Mouse (Mus musculus): ENCODE results near the gene Msx2. TPM values are rescaled to one million over a fixed set of nuclear protein-coding genes. Genes with fewer than 3 reads are reported as not detected.
A peak's percentile ranks its signal among the peaks of the same experiment; 100 is the strongest.

Msx2 gene
- polyA plus RNA-seq, 1 experiment from 2014 or later: 1.2 TPM

GRCm38 (mm10) chr13:53501561-53502253 lies 28.8 kb upstream of the Msx2 start:
- Histone ChIP-seq H3K9ac (ENCODE audit: low read depth, low read length) (no peak overlapping the region), H3K9me3 (ENCODE audit: control insufficient read depth, low read length) (no peaks in the 10 kb centered on the region), H3K27me3 (ENCODE audit: control insufficient read depth, insufficient read depth, low read length) (peaks cover 2% of the 10 kb centered on the region; the same call in 1 of the 2 replicates), H3K36me3 (ENCODE audit: control insufficient read depth, insufficient read depth, low read length) (no peaks in the 10 kb centered on the region), H3K4me2 (replicated peaks; ENCODE audit: low read depth, low read length) (no peak overlapping the region), H3K4me1 (ENCODE audit: control insufficient read depth, insufficient read depth, low read length) (no peaks in the 10 kb centered on the region), H3K4me3 (ENCODE audit: low read length) (no peak overlapping the region), H3K27ac (ENCODE audit: low read depth, low read length) (no peak overlapping the region)
- ATAC-seq (ENCODE audit: low FRiP score, low TSS enrichment): no peak
- WGBS: 19% methylated on average over 10 of the region's 10 CpGs

GRCm38 (mm10) chr13:53501057-53501456 lies 28.2 kb upstream of the Msx2 start:
- peaks cover 2% of the 10 kb centered on the region; the same call in 1 of the 2 replicates for H3K27me3 ChIP-seq (ENCODE audit: control insufficient read depth, insufficient read depth, low read length)
- no peak overlapping the region for H3K27ac ChIP-seq (ENCODE audit: low read depth, low read length)
- H3K9ac ChIP-seq (ENCODE audit: low read depth, low read length): no peak overlapping the region
- no peak overlapping the region for H3K4me3 ChIP-seq (ENCODE audit: low read length)
- H3K36me3 ChIP-seq (ENCODE audit: control insufficient read depth, insufficient read depth, low read length): no peaks in the 10 kb centered on the region
- WGBS: 35% methylated on average over 3 of the region's 3 CpGs
- no peaks in the 10 kb centered on the region for H3K4me1 ChIP-seq (ENCODE audit: control insufficient read depth, insufficient read depth, low read length)
- H3K4me2 ChIP-seq (replicated peaks; ENCODE audit: low read depth, low read length): no peak overlapping the region
- ATAC-seq (ENCODE audit: low FRiP score, low TSS enrichment): no peak
- H3K9me3 ChIP-seq (ENCODE audit: control insufficient read depth, low read length): no peaks in the 10 kb centered on the region

DNA sequence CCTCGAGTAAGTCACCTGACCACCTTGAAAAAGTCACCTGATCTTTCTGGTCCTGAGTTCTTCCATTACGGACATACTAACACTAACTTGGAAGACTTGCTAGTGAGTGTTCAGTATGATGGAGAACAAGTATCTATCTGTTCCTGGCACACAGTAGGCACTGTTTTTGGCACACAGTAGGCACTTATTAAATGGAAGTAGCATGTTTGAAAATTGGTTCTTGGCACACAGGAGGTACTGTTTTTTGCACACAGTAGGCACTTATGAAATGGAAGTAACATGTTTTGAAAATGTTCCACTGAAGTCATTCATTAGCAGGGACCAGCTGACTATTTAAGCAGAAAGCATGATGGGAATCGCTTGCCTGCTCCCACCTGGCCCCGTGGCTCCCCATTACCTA lies 13.6 kb upstream of the Msx2 start:
- no peak overlapping the region for H3K4me2 ChIP-seq (replicated peaks; ENCODE audit: low read depth, low read length)
- H3K4me1 ChIP-seq (ENCODE audit: control insufficient read depth, insufficient read depth, low read length): no peaks in the 10 kb centered on the region
- 74% methylated on average over 4 of the region's 4 CpGs for WGBS
- no peak overlapping the region for H3K9ac ChIP-seq (ENCODE audit: low read depth, low read length)
- H3K27ac ChIP-seq (ENCODE audit: low read depth, low read length): no peak overlapping the region
- no peaks in the 10 kb centered on the region for H3K9me3 ChIP-seq (ENCODE audit: control insufficient read depth, low read length)
- H3K4me3 ChIP-seq (ENCODE audit: low read length): no peak overlapping the region
- no peaks in the 10 kb centered on the region for H3K36me3 ChIP-seq (ENCODE audit: control insufficient read depth, insufficient read depth, low read length)
- H3K27me3 ChIP-seq (ENCODE audit: control insufficient read depth, insufficient read depth, low read length): no peaks in the 10 kb centered on the region
- no peak for ATAC-seq (ENCODE audit: low FRiP score, low TSS enrichment)

DNA sequence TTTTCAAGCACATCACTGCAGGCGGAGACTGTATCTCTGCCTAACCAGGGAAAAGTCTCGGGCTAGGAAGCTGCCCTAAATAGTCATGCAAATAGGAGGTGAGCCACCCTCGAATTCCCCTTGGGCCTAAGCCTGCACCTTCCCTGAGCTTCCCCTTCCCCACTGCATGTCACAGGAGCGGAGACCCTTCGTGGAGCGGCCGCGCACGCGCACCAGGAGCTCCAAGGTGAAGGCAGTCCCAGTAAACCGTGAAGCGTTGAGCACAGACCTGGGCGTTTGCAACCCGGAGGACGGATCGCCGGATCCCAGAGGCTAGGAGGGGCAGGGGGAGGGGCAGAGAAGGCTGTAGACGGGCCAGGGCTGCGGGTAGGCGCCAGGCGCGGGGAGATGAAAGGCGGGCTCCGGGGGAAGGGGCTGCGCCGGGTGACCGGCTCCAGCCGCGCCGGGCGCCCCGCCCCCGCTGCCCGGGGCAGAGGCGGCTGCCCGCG lies 2.9 kb upstream of the Msx2 start:
- H3K4me2 ChIP-seq (replicated peaks; ENCODE audit: low read depth, low read length): peak overlapping the region; percentile 76
- H3K4me3 ChIP-seq (ENCODE audit: low read length): peak overlapping the region; percentile 45
- peaks cover 65% of the 10 kb centered on the region for H3K27me3 ChIP-seq (ENCODE audit: control insufficient read depth, insufficient read depth, low read length)
- peak overlapping the region; percentile 48; the same call in 1 of the 2 replicates for H3K9ac ChIP-seq (ENCODE audit: low read depth, low read length)
- ATAC-seq (ENCODE audit: low FRiP score, low TSS enrichment): peak; percentile 91
- H3K9me3 ChIP-seq (ENCODE audit: control insufficient read depth, low read length): no peaks in the 10 kb centered on the region
- no peak overlapping the region for H3K27ac ChIP-seq (ENCODE audit: low read depth, low read length)
- under 1% methylated on average over 37 of the region's 37 CpGs for WGBS
- H3K36me3 ChIP-seq (ENCODE audit: control insufficient read depth, insufficient read depth, low read length): no peaks in the 10 kb centered on the region
- H3K4me1 ChIP-seq (ENCODE audit: control insufficient read depth, insufficient read depth, low read length): peaks cover 12% of the 10 kb centered on the region; the same call in 1 of the 2 replicates

DNA sequence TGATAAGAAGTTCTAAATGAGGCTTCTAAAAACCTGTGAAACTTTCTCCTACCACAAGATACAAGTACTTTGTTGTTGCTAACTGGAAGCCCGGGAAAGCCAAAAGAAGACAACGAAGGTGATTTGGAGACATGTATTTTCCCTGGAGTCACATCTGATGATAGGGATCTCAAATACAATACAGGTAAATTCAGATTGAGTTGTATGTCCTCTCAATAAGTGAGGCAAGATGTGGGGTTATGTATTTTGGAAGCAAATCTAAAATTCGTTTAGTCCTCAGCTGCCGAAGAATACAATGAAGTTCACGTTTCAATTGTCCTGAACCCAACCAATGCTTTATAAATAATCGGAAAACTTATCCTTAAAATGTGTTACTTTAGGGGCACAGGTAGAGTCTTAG lies 1.6 kb upstream of the Msx2 start:
- Histone ChIP-seq H3K4me3 (ENCODE audit: low read length) (no peak overlapping the region), H3K36me3 (ENCODE audit: control insufficient read depth, insufficient read depth, low read length) (no peaks in the 10 kb centered on the region), H3K4me1 (ENCODE audit: control insufficient read depth, insufficient read depth, low read length) (peaks cover 12% of the 10 kb centered on the region; the same call in 1 of the 2 replicates), H3K27me3 (ENCODE audit: control insufficient read depth, insufficient read depth, low read length) (peaks cover 76% of the 10 kb centered on the region), H3K27ac (ENCODE audit: low read depth, low read length) (no peak overlapping the region), H3K9me3 (ENCODE audit: control insufficient read depth, low read length) (no peaks in the 10 kb centered on the region), H3K9ac (ENCODE audit: low read depth, low read length) (no peak overlapping the region), H3K4me2 (replicated peaks; ENCODE audit: low read depth, low read length) (no peak overlapping the region)
- WGBS: 15% methylated on average over 6 of the region's 6 CpGs
- ATAC-seq (ENCODE audit: low FRiP score, low TSS enrichment): no peak

DNA sequence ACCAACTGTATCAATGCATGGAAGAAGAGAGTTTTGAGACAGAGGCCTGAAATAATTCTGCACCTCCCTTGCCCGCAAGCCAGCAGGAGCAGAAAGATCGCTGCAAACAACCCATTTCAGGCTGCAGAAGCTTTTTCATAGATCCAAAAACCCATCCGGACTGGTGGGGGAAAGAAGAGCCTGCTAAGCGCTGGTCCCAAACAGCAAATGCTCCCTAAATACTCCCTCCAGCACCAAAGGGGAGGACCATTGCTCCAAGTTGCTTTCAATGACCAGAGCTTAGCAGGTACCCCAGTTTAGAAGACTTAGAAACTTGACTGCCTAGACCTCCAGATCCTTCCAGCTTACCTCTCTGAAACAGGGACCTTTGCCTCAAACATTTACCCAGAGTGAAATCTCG lies 1.1 kb upstream of the Msx2 start:
- H3K27me3 ChIP-seq (ENCODE audit: control insufficient read depth, insufficient read depth, low read length): peaks cover 81% of the 10 kb centered on the region
- H3K9me3 ChIP-seq (ENCODE audit: control insufficient read depth, low read length): no peaks in the 10 kb centered on the region
- peaks cover 12% of the 10 kb centered on the region; the same call in 1 of the 2 replicates for H3K4me1 ChIP-seq (ENCODE audit: control insufficient read depth, insufficient read depth, low read length)
- no peak overlapping the region for H3K4me2 ChIP-seq (replicated peaks; ENCODE audit: low read depth, low read length)
- no peak overlapping the region for H3K27ac ChIP-seq (ENCODE audit: low read depth, low read length)
- no peak for ATAC-seq (ENCODE audit: low FRiP score, low TSS enrichment)
- no peak overlapping the region for H3K4me3 ChIP-seq (ENCODE audit: low read length)
- no peak overlapping the region for H3K9ac ChIP-seq (ENCODE audit: low read depth, low read length)
- 20% methylated on average over 5 of the region's 5 CpGs for WGBS
- no peaks in the 10 kb centered on the region for H3K36me3 ChIP-seq (ENCODE audit: control insufficient read depth, insufficient read depth, low read length)

GRCm38 (mm10) chr13:53473291-53473690 lies 417 bp upstream of the Msx2 start:
- no peak for ATAC-seq (ENCODE audit: low FRiP score, low TSS enrichment)
- WGBS: 22% methylated on average over 4 of the region's 4 CpGs
- Histone ChIP-seq H3K27me3 (ENCODE audit: control insufficient read depth, insufficient read depth, low read length) (peaks cover 87% of the 10 kb centered on the region), H3K4me3 (ENCODE audit: low read length) (no peak overlapping the region), H3K4me1 (ENCODE audit: control insufficient read depth, insufficient read depth, low read length) (peaks cover 12% of the 10 kb centered on the region; the same call in 1 of the 2 replicates), H3K36me3 (ENCODE audit: control insufficient read depth, insufficient read depth, low read length) (no peaks in the 10 kb centered on the region), H3K9ac (ENCODE audit: low read depth, low read length) (no peak overlapping the region), H3K9me3 (ENCODE audit: control insufficient read depth, low read length) (no peaks in the 10 kb centered on the region), H3K27ac (ENCODE audit: low read depth, low read length) (no peak overlapping the region), H3K4me2 (replicated peaks; ENCODE audit: low read depth, low read length) (no peak overlapping the region)

- H3K4me3 ChIP-seq (ENCODE audit: low read length): peak overlapping the region; percentile 37
- H3K27me3 ChIP-seq (ENCODE audit: control insufficient read depth, insufficient read depth, low read length): peaks cover 93% of the 10 kb centered on the region
- under 1% methylated on average over 48 of the region's 50 CpGs for WGBS
- no peaks in the 10 kb centered on the region for H3K36me3 ChIP-seq (ENCODE audit: control insufficient read depth, insufficient read depth, low read length)
- H3K4me2 ChIP-seq (replicated peaks; ENCODE audit: low read depth, low read length): peak overlapping the region; percentile 77
- H3K4me1 ChIP-seq (ENCODE audit: control insufficient read depth, insufficient read depth, low read length): peaks cover 12% of the 10 kb centered on the region; the same call in 1 of the 2 replicates
- no peak; the same call in 1 of the 2 replicates for ATAC-seq (ENCODE audit: low FRiP score, low TSS enrichment)
- no peak overlapping the region for H3K27ac ChIP-seq (ENCODE audit: low read depth, low read length)
- peak overlapping the region; percentile 44; the same call in 1 of the 2 replicates for H3K9ac ChIP-seq (ENCODE audit: low read depth, low read length)
- H3K9me3 ChIP-seq (ENCODE audit: control insufficient read depth, low read length): no peaks in the 10 kb centered on the region
Observed at GRCm38 (mm10) chr13:53471926-53472613, 804 bp downstream of the Msx2 start.

DNA sequence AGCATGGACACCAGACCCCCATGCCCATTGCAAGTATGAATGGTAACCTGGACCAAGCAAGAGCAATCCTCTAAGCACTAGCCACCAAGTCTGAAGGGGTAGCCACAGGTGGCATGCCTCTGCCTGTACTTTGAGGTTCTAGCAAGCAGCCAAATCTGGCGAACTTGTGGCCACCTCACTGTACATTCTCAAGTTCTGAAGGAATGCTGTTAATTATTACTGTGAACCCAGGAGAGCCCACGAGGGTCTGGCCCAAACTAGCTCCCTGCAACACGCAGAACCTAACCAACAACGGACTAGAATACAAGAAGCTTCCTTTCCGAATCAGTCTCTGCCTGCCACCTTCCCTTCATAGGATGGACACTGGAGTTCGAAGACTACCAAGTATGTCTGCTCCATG lies 1.5 kb downstream of the Msx2 start:
- no peak for ATAC-seq (ENCODE audit: low FRiP score, low TSS enrichment)
- H3K9me3 ChIP-seq (ENCODE audit: control insufficient read depth, low read length): no peaks in the 10 kb centered on the region
- H3K27ac ChIP-seq (ENCODE audit: low read depth, low read length): no peak overlapping the region
- H3K4me2 ChIP-seq (replicated peaks; ENCODE audit: low read depth, low read length): no peak overlapping the region
- peak overlapping the region; percentile 37 for H3K4me3 ChIP-seq (ENCODE audit: low read length)
- no peak overlapping the region for H3K9ac ChIP-seq (ENCODE audit: low read depth, low read length)
- WGBS: 9% methylated on average over 6 of the region's 6 CpGs
- H3K36me3 ChIP-seq (ENCODE audit: control insufficient read depth, insufficient read depth, low read length): no peaks in the 10 kb centered on the region
- peaks cover 12% of the 10 kb centered on the region; the same call in 1 of the 2 replicates for H3K4me1 ChIP-seq (ENCODE audit: control insufficient read depth, insufficient read depth, low read length)
- peaks cover 93% of the 10 kb centered on the region for H3K27me3 ChIP-seq (ENCODE audit: control insufficient read depth, insufficient read depth, low read length)
